Mouse (Mus musculus): ENCODE measurements around the gene Gm11554.
A peak's percentile ranks its signal among the peaks of the same experiment; 100 is the strongest.

GRCm38 (mm10) chr11:99768410-99768809 is 35.8 kb downstream of the Gm11554 start:
- TF ChIP-seq CTCF (IDR thresholded peaks at IDR 0.05; ENCODE audit: control insufficient read depth, insufficient read depth, insufficient read length) (no peak), MAX (IDR thresholded peaks at IDR 0.05) (no peak), MYOD1 (IDR thresholded peaks at IDR 0.05; ENCODE audit: control insufficient read depth, insufficient read length, low read depth) (no peak), CEBPB (IDR thresholded peaks at IDR 0.05; ENCODE audit: low read depth) (no peak), USF1 (IDR thresholded peaks at IDR 0.05; ENCODE audit: low read depth) (peak; percentile 27), MYOG (IDR thresholded peaks at IDR 0.05; ENCODE audit: control insufficient read depth, extremely low read depth, insufficient read length) (no peak), FOSL1 (IDR thresholded peaks at IDR 0.05; ENCODE audit: insufficient read depth, low read length, poor library complexity, severe bottlenecking) (peak; percentile 58)

Measured in C2C12 (cell line).